Mouse (Mus musculus) liver, postnatal 0 days (tissue): ENCODE measurements around the gene Tmem141. TPM values are rescaled to one million over a fixed set of nuclear protein-coding genes. Genes with fewer than 3 reads are reported as not detected.

Experiments
- ATAC-seq: fragments of 200-750 bp; cut with Nextera tagmentation; 2 replicates; pipeline ENCODE4 v1.8.0; 2017; ENCODE audit warnings: mild to moderate bottlenecking, moderate library complexity
- DNase-seq: peaks from one replicate; pipeline ENCODE4 v3.0.0-alpha.2; 2016
- H3K27ac ChIP-seq: fragments of 300-500 bp; sonication (generic); 2 replicates; pipeline ENCODE4 v1.5.1; 2014; ENCODE audit warnings: antibody characterized with exemption, moderate library complexity, mild to moderate bottlenecking, low read depth
- H3K27me3 ChIP-seq: fragments of 300-500 bp; sonication (generic); 2 replicates; pipeline ENCODE4 v1.6.1; 2014; ENCODE audit warnings: low read length, control low read depth, mixed read lengths; ENCODE audit not compliant: insufficient read depth
- H3K36me3 ChIP-seq: fragments of 300-500 bp; sonication (generic); replicated peaks from 2 replicates; pipeline ENCODE4 v1.6.1; 2014; ENCODE audit warnings: mild to moderate bottlenecking, control low read depth, low read length, moderate library complexity, mixed read lengths; ENCODE audit not compliant: insufficient read depth
- H3K4me1 ChIP-seq: fragments of 300-500 bp; sonication (generic); 2 replicates; pipeline ENCODE4 v1.6.1; 2014; ENCODE audit warnings: antibody characterized with exemption, mild to moderate bottlenecking, control low read depth; ENCODE audit not compliant: insufficient read depth
- H3K4me2 ChIP-seq: fragments of 300-500 bp; sonication (generic); 2 replicates; pipeline ENCODE4 v1.6.1; 2014; ENCODE audit warnings: low read depth, mild to moderate bottlenecking, low read length, moderate library complexity, mixed read lengths
- H3K4me3 ChIP-seq: fragments of 300-500 bp; sonication (generic); 2 replicates; pipeline ENCODE4 v1.5.1; 2014; ENCODE audit warnings: low read depth, low read length
- H3K9ac ChIP-seq: fragments of 300-500 bp; sonication (generic); replicated peaks from 2 replicates; pipeline ENCODE4 v1.6.1; 2014; ENCODE audit warnings: mild to moderate bottlenecking, moderate library complexity
- H3K9me3 ChIP-seq: fragments of 300-500 bp; sonication (generic); 2 replicates; pipeline ENCODE4 v1.6.1; 2016; ENCODE audit warnings: mild to moderate bottlenecking, control low read depth, low read length, mixed read lengths
- CTCF ChIP-seq: sonication (generic); IDR thresholded peaks from 2 replicates; pipeline ENCODE4 v1.5.1; 2016; ENCODE audit warnings: antibody characterized with exemption, low read depth
- EP300 ChIP-seq: IDR thresholded peaks from 2 replicates; pipeline ENCODE4 v1.6.1; 2016; ENCODE audit warnings: antibody characterized with exemption, low read depth, mild to moderate bottlenecking
- WGBS: fragments of 180-500 bp; shearing (Covaris S2); extraction: QIAGEN DNeasy Blood & Tissue Kit; methylation state at CpG from one replicate; pipeline ENCODE4 v1.1.7; 2014; ENCODE audit not compliant: insufficient replicate concordance; 5-methylcytosine and 5-hydroxymethylcytosine counted together
- polyA plus RNA-seq: library from polyadenylated mRNA; unstranded; fragments of >200 nt; fragmentation: Nextera tagmentation; extraction: Ambion mirVana; gene quantifications from 2 replicates; pipeline ENCODE4 v1.2.1, GENCODE M21; 2015

The Tmem141 gene
- polyA plus RNA-seq, 1 experiment from 2014 or later, result 43.3 TPM

DNA sequence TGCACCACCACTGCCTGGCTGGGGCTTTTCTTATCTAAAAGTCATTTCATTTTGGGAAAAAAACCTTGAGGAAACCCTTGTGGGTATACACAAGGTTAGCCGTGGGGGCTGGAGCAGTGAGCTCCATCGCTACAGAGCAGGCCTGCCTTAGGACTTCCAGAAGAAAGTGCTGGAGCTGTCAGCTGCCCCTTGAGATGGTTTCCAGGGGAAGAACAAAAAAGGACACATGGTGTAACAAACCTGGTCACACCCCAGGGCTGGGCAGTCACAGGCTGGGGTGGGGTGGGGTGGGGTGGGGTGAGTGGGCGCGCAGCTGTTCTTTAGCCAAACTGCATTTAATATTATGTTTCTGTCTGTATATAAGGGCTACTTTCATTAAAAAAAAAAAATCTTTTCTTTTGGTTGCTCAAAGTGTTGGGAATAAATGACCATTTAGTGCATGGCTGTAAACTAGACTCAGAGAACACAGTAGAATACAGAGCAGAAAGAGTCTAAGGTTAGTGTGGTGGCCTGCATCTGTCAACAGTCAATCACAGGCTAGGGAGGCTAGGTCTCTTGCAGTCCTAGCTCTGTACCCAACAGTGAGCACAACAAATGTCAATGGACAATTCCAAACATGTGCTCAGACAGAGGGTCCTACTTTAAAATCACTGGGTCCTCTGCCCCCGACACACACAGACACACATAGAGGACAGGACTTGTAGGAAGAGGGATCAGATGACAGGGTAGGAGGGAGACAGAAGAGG lies 24.9 kb downstream of the Tmem141 start:
- 92% methylated on average over 5 of the region's 5 CpGs for WGBS
- H3K27me3 ChIP-seq, result no peaks in the 10 kb centered on the region
- H3K4me3 ChIP-seq, result no peak overlapping the region
- H3K9me3 ChIP-seq, result no peaks in the 10 kb centered on the region
- ATAC-seq, result no peak
- no peak for DNase-seq
- H3K4me2 ChIP-seq, result no peak overlapping the region
- no peak overlapping the region for H3K9ac ChIP-seq
- TF ChIP-seq EP300 (no peak), CTCF (no peak)
- no peaks in the 10 kb centered on the region; the same call in none of the 2 replicates for H3K4me1 ChIP-seq
- H3K36me3 ChIP-seq, result peaks cover 79% of the 10 kb centered on the region
- H3K27ac ChIP-seq, result no peak overlapping the region

DNA sequence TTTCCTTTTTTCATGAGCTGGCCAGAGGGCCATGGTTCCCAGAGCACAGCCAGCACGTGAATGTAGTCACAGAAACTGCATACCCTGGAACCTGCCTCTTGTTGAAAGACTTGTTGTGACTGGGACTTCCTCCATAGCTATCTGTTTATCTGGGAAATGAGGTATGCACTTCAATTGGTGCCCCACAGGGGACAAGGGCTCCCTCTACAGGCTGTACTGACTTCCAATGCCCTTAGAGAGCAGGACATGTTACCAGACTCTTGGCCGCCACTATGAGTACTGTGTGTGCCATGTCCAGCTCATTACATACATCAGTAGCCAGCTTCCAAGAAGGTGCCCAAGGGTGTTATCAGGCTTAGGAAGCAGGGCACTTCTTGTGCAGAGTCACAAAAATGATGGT lies 29.9 kb downstream of the Tmem141 start:
- H3K4me3 ChIP-seq, result no peak overlapping the region
- no peak overlapping the region for H3K9ac ChIP-seq
- peak; percentile 68 for TF ChIP-seq CTCF
- TF ChIP-seq EP300, result no peak
- H3K4me1 ChIP-seq, result no peaks in the 10 kb centered on the region
- H3K9me3 ChIP-seq, result no peaks in the 10 kb centered on the region
- H3K4me2 ChIP-seq, result no peak overlapping the region
- peak; percentile 45; the same call in 1 of the 2 replicates for ATAC-seq
- DNase-seq, result no peak
- H3K36me3 ChIP-seq, result peaks cover 54% of the 10 kb centered on the region
- WGBS, result 72% methylated on average over 2 of the region's 2 CpGs
- no peak overlapping the region for H3K27ac ChIP-seq
- no peaks in the 10 kb centered on the region for H3K27me3 ChIP-seq

DNA sequence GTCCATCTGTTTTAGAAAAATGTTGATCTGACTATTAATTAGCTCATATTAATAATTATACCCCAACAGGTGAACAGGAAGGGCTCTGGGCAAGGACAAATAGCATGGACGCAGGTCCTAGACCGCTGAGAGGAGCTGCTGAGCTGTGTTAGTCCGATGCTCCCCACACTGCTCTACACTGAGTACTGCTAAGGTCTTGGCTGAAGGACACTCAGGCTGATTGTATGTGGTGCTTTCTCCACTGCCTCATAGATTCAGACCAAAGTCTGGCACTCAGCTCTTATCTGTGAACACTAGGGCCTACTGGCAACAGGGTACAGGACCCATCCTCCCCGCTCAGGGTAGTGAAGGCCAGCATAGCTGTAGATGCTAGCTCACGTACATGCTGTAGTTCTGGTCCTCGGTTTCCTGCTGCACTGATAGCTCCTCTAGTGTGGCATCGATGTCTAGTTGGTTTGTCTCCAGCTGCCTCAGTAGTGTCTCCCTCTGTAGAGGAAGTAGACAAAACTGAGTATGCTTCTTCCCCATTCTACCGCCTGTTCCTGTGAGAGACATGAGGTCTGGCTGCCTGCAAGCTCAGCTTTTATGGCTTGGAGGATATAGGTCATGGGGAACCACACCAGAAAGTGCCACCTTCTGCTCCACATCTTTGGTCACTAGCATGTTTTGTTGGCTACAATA lies 33.4 kb downstream of the Tmem141 start:
- Histone ChIP-seq H3K36me3 (peaks cover 52% of the 10 kb centered on the region), H3K4me3 (no peak overlapping the region), H3K9me3 (no peaks in the 10 kb centered on the region), H3K27me3 (no peaks in the 10 kb centered on the region), H3K27ac (no peak overlapping the region), H3K4me1 (no peaks in the 10 kb centered on the region), H3K4me2 (no peak overlapping the region), H3K9ac (no peak overlapping the region)
- ATAC-seq, result no peak
- no peak for TF ChIP-seq CTCF
- no peak for TF ChIP-seq EP300
- 73% methylated on average over 8 of the region's 8 CpGs for WGBS
- DNase-seq, result no peak

DNA sequence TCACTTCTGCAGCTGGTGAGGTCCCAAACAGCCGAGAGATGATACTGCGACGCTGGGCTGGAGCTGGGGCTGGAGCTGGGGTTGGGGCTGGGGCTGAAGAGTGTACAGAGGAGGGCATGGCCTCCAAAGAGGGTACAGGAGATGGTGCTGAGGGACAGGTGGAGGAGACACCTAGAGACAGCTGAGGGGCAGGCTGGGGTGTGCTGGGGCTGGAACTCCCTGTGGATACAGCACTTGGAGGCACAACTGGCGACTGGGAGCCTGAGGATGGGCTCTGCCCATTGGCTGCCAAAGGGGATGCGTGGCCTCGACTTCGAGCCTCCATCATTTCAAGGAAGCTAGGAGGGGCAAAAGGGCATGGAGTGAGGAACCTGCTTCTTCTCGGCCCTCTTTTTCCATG lies 34.5 kb downstream of the Tmem141 start:
- Histone ChIP-seq H3K27me3 (no peaks in the 10 kb centered on the region), H3K9ac (no peak overlapping the region), H3K4me3 (no peak overlapping the region), H3K36me3 (peaks cover 46% of the 10 kb centered on the region), H3K27ac (no peak overlapping the region), H3K4me2 (no peak overlapping the region), H3K4me1 (no peaks in the 10 kb centered on the region), H3K9me3 (no peaks in the 10 kb centered on the region)
- no peak for DNase-seq
- TF ChIP-seq CTCF (no peak), EP300 (no peak)
- ATAC-seq, result no peak
- WGBS, result 81% methylated on average over 8 of the region's 8 CpGs

- Histone ChIP-seq H3K27me3 (peaks cover 5% of the 10 kb centered on the region), H3K9ac (no peak overlapping the region), H3K4me2 (no peak overlapping the region), H3K36me3 (peaks cover 30% of the 10 kb centered on the region), H3K9me3 (no peaks in the 10 kb centered on the region), H3K4me1 (peaks cover 11% of the 10 kb centered on the region), H3K4me3 (no peak overlapping the region), H3K27ac (no peak overlapping the region)
- no peak for TF ChIP-seq EP300
- TF ChIP-seq CTCF, result no peak
- DNase-seq, result no peak
- ATAC-seq, result no peak
- WGBS, result 77% methylated on average over 3 of the region's 3 CpGs
Measured at GRCm38 (mm10) chr2:25585601-25586000, 36.2 kb downstream of the Tmem141 start.

DNA sequence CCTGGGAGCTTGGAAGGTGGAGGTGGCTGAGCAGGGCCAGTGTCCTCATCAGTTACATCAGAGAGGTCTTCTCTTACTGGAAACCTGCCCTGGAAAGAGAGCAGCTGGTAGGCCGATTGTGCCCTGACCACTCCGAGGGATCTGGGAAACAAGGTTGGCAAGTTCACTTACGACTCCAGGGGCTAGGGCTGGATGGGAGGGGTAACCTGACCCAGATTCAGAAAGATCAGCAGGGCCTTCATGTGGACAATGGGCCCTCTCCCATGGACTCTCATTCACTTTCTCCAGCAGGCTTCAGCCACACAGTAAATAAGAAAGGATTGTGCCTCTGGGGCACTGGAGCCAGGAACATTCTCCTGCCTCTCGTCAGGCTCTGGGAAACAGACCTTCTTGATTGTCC lies 36.9 kb downstream of the Tmem141 start:
- H3K27me3 ChIP-seq, result peaks cover 13% of the 10 kb centered on the region
- WGBS, result 83% methylated on average over 4 of the region's 4 CpGs
- peaks cover 30% of the 10 kb centered on the region for H3K36me3 ChIP-seq
- no peaks in the 10 kb centered on the region for H3K9me3 ChIP-seq
- no peak overlapping the region for H3K9ac ChIP-seq
- TF ChIP-seq CTCF (no peak), EP300 (no peak)
- H3K4me1 ChIP-seq, result peaks cover 12% of the 10 kb centered on the region
- DNase-seq, result no peak
- no peak overlapping the region for H3K27ac ChIP-seq
- no peak overlapping the region for H3K4me2 ChIP-seq
- no peak for ATAC-seq
- H3K4me3 ChIP-seq, result no peak overlapping the region
